Mouse (Mus musculus) stomach, embryonic 15.5 days (tissue): Measurements from ENCODE around the gene Arhgef26. TPM values are rescaled to one million over a fixed set of nuclear protein-coding genes. Genes with fewer than 3 reads are reported as not detected.

ENCODE experiments used
- ATAC-seq: fragments of 200-750 bp; cut with Nextera tagmentation; 2 replicates; pipeline ENCODE4 v1.8.0; 2017; ENCODE audit warnings: low read depth, moderate number of reproducible peaks, moderate TSS enrichment; ENCODE audit not compliant: insufficient read depth, low FRiP score
- H3K27ac ChIP-seq: fragments of 300-500 bp; sonication (generic); 2 replicates; pipeline ENCODE4 v1.5.1; 2015; ENCODE audit warnings: mild to moderate bottlenecking, inconsistent platforms
- H3K27me3 ChIP-seq: fragments of 300-500 bp; sonication (generic); replicated peaks from 2 replicates; pipeline ENCODE4 v1.6.1; 2015; ENCODE audit warnings: inconsistent platforms
- H3K36me3 ChIP-seq: fragments of 300-500 bp; sonication (generic); 2 replicates; pipeline ENCODE4 v1.6.1; 2015; ENCODE audit warnings: inconsistent platforms
- H3K4me1 ChIP-seq: fragments of 300-500 bp; sonication (generic); 2 replicates; pipeline ENCODE4 v1.6.1; 2015; ENCODE audit warnings: inconsistent platforms
- H3K4me2 ChIP-seq: fragments of 300-500 bp; sonication (generic); 2 replicates; pipeline ENCODE4 v1.6.1; 2015; ENCODE audit warnings: mild to moderate bottlenecking, inconsistent platforms
- H3K4me3 ChIP-seq: fragments of 300-500 bp; sonication (generic); replicated peaks from 2 replicates; pipeline ENCODE4 v1.5.1; 2015; ENCODE audit warnings: inconsistent platforms
- H3K9ac ChIP-seq: fragments of 300-500 bp; sonication (generic); 2 replicates; pipeline ENCODE4 v1.6.1; 2015; ENCODE audit warnings: inconsistent platforms
- H3K9me3 ChIP-seq: fragments of 300-500 bp; sonication (generic); 2 replicates; pipeline ENCODE4 v1.6.1; 2016; ENCODE audit warnings: inconsistent platforms
- WGBS: fragments of 180-500 bp; shearing (Covaris S2); methylation state at CpG from one replicate; pipeline ENCODE4 v1.1.7; 2015; 5-methylcytosine and 5-hydroxymethylcytosine counted together
- polyA plus RNA-seq: library from polyadenylated mRNA; unstranded; fragments of >200 nt; fragmentation: Nextera tagmentation; extraction: Ambion mirVana; gene quantifications from 2 replicates; pipeline ENCODE4 v1.2.1, GENCODE M21; 2015

Arhgef26 gene
- polyA plus RNA-seq, 1 experiment from 2014 or later, result 15.9 TPM

GRCm38 (mm10) chr3:62392636-62393035, 54.5 kb downstream of the Arhgef26 start:
- ATAC-seq, result no peak; the same call in 1 of the 2 replicates

GRCm38 (mm10) chr3:62394284-62394683, 56.1 kb downstream of the Arhgef26 start:
- Histone ChIP-seq H3K27me3 (no peaks in the 10 kb centered on the region), H3K4me1 (peaks cover 6% of the 10 kb centered on the region; the same call in 1 of the 2 replicates), H3K27ac (0 out of 2 replicates have a peak overlapping the region, but pooled peaks have one; percentile 37), H3K9ac (no peak overlapping the region), H3K4me3 (no peak overlapping the region), H3K36me3 (no peaks in the 10 kb centered on the region), H3K4me2 (no peak overlapping the region), H3K9me3 (no peaks in the 10 kb centered on the region)
- no peak for ATAC-seq
- WGBS, result 75% methylated on average over 7 of the region's 7 CpGs

More at GRCm38 (mm10) chr3:62392636-62393035, 54.5 kb downstream of the Arhgef26 start:
- Histone ChIP-seq H3K9ac (no peak overlapping the region), H3K27ac (peak overlapping the region; percentile 83; the same call in 1 of the 2 replicates), H3K36me3 (no peaks in the 10 kb centered on the region), H3K4me1 (peaks cover 6% of the 10 kb centered on the region; the same call in 1 of the 2 replicates), H3K9me3 (no peaks in the 10 kb centered on the region), H3K4me3 (no peak overlapping the region), H3K4me2 (no peak overlapping the region), H3K27me3 (no peaks in the 10 kb centered on the region)

- Histone ChIP-seq H3K4me3 (no peak overlapping the region), H3K9ac (no peak overlapping the region), H3K36me3 (no peaks in the 10 kb centered on the region), H3K27me3 (no peaks in the 10 kb centered on the region), H3K9me3 (no peaks in the 10 kb centered on the region), H3K27ac (no peak overlapping the region), H3K4me2 (no peak overlapping the region), H3K4me1 (peaks cover 6% of the 10 kb centered on the region; the same call in 1 of the 2 replicates)
- 65% methylated on average over 5 of the region's 5 CpGs for WGBS
- ATAC-seq, result no peak
Measured at GRCm38 (mm10) chr3:62395368-62395767, 57.2 kb downstream of the Arhgef26 start.

GRCm38 (mm10) chr3:62396109-62396508, 58.0 kb downstream of the Arhgef26 start:
- 43% methylated on average over 5 of the region's 5 CpGs for WGBS
- peaks cover 6% of the 10 kb centered on the region; the same call in 1 of the 2 replicates for H3K4me1 ChIP-seq
- no peak overlapping the region for H3K27ac ChIP-seq
- H3K27me3 ChIP-seq, result no peaks in the 10 kb centered on the region
- H3K9me3 ChIP-seq, result no peaks in the 10 kb centered on the region
- ATAC-seq, result no peak
- H3K36me3 ChIP-seq, result no peaks in the 10 kb centered on the region
- H3K4me2 ChIP-seq, result no peak overlapping the region
- no peak overlapping the region for H3K4me3 ChIP-seq
- H3K9ac ChIP-seq, result no peak overlapping the region

GRCm38 (mm10) chr3:62398094-62398493, 60.0 kb downstream of the Arhgef26 start:
- Histone ChIP-seq H3K4me1 (peaks cover 3% of the 10 kb centered on the region; the same call in 1 of the 2 replicates), H3K9ac (no peak overlapping the region), H3K36me3 (no peaks in the 10 kb centered on the region), H3K4me2 (no peak overlapping the region), H3K9me3 (no peaks in the 10 kb centered on the region), H3K4me3 (no peak overlapping the region), H3K27me3 (no peaks in the 10 kb centered on the region), H3K27ac (no peak overlapping the region)
- no peak for ATAC-seq

GRCm38 (mm10) chr3:62399826-62400746, 61.9 kb downstream of the Arhgef26 start:
- Histone ChIP-seq H3K4me2 (no peak overlapping the region), H3K27ac (no peak overlapping the region), H3K9me3 (no peaks in the 10 kb centered on the region), H3K27me3 (no peaks in the 10 kb centered on the region), H3K4me3 (no peak overlapping the region), H3K9ac (no peak overlapping the region), H3K4me1 (no peaks in the 10 kb centered on the region), H3K36me3 (no peaks in the 10 kb centered on the region)
- 79% methylated on average over 12 of the region's 12 CpGs for WGBS
- no peak for ATAC-seq

- H3K4me3 ChIP-seq, result no peak overlapping the region
- no peak overlapping the region for H3K27ac ChIP-seq
- no peaks in the 10 kb centered on the region for H3K9me3 ChIP-seq
- H3K27me3 ChIP-seq, result no peaks in the 10 kb centered on the region
- no peak overlapping the region for H3K4me2 ChIP-seq
- H3K9ac ChIP-seq, result no peak overlapping the region
- H3K36me3 ChIP-seq, result no peaks in the 10 kb centered on the region
- no peak for ATAC-seq
- 68% methylated on average over 2 of the region's 2 CpGs for WGBS
- no peaks in the 10 kb centered on the region for H3K4me1 ChIP-seq
Measured at GRCm38 (mm10) chr3:62402466-62402865, 64.3 kb downstream of the Arhgef26 start.

- Histone ChIP-seq H3K4me2 (no peak overlapping the region), H3K9me3 (no peaks in the 10 kb centered on the region), H3K9ac (no peak overlapping the region), H3K4me3 (no peak overlapping the region), H3K36me3 (no peaks in the 10 kb centered on the region), H3K27me3 (no peaks in the 10 kb centered on the region), H3K27ac (no peak overlapping the region), H3K4me1 (no peaks in the 10 kb centered on the region)
- ATAC-seq, result no peak
- 78% methylated on average over 7 of the region's 7 CpGs for WGBS
Measured at GRCm38 (mm10) chr3:62404477-62405246, 66.5 kb downstream of the Arhgef26 start.

- H3K27me3 ChIP-seq, result no peaks in the 10 kb centered on the region
- WGBS, result 55% methylated on average over 8 of the region's 8 CpGs
- no peak overlapping the region for H3K27ac ChIP-seq
- no peak overlapping the region for H3K9ac ChIP-seq
- no peaks in the 10 kb centered on the region for H3K4me1 ChIP-seq
- H3K36me3 ChIP-seq, result no peaks in the 10 kb centered on the region
- H3K4me3 ChIP-seq, result no peak overlapping the region
- ATAC-seq, result no peak
- H3K4me2 ChIP-seq, result no peak overlapping the region
- no peaks in the 10 kb centered on the region for H3K9me3 ChIP-seq
Measured at GRCm38 (mm10) chr3:62409555-62410182, 71.5 kb downstream of the Arhgef26 start.

GRCm38 (mm10) chr3:62410491-62410890, 72.3 kb downstream of the Arhgef26 start:
- Histone ChIP-seq H3K9ac (no peak overlapping the region), H3K27ac (no peak overlapping the region), H3K4me3 (no peak overlapping the region), H3K4me1 (no peaks in the 10 kb centered on the region), H3K27me3 (no peaks in the 10 kb centered on the region), H3K4me2 (no peak overlapping the region), H3K36me3 (no peaks in the 10 kb centered on the region), H3K9me3 (no peaks in the 10 kb centered on the region)
- ATAC-seq, result no peak
- WGBS, result 79% methylated on average over 4 of the region's 4 CpGs

GRCm38 (mm10) chr3:62412704-62413103, 74.6 kb downstream of the Arhgef26 start:
- Histone ChIP-seq H3K36me3 (no peaks in the 10 kb centered on the region), H3K4me2 (no peak overlapping the region), H3K4me1 (no peaks in the 10 kb centered on the region), H3K4me3 (no peak overlapping the region), H3K27me3 (no peaks in the 10 kb centered on the region), H3K9ac (no peak overlapping the region), H3K27ac (peak overlapping the region; percentile 82), H3K9me3 (no peaks in the 10 kb centered on the region)
- peak; percentile 82; the same call in 1 of the 2 replicates for ATAC-seq
- 36% methylated on average over 7 of the region's 7 CpGs for WGBS
